Mouse (Mus musculus) limb, embryonic 10.5 days (tissue): ENCODE results near the gene Tsc2. TPM values are rescaled to one million over a fixed set of nuclear protein-coding genes. Genes with fewer than 3 reads are reported as not detected.

Experiments used
- DNase-seq: peaks from one replicate; pipeline ENCODE4 v3.0.0-alpha.2; 2017; ENCODE audit warnings: low spot score
- H3K27ac ChIP-seq: fragments of 300-500 bp; sonication (generic); 2 replicates; pipeline ENCODE4 v1.5.1; 2016; ENCODE audit warnings: mild to moderate bottlenecking
- H3K27me3 ChIP-seq: fragments of 300-500 bp; sonication (generic); 2 replicates; pipeline ENCODE4 v1.6.1; 2016; ENCODE audit warnings: low read depth, mild to moderate bottlenecking; ENCODE audit not compliant: poor library complexity, severe bottlenecking
- H3K36me3 ChIP-seq: fragments of 300-500 bp; sonication (generic); 2 replicates; pipeline ENCODE4 v1.6.1; 2016; ENCODE audit warnings: mild to moderate bottlenecking, moderate library complexity
- H3K4me1 ChIP-seq: fragments of 300-500 bp; sonication (generic); 2 replicates; pipeline ENCODE4 v1.6.1; 2016
- H3K4me3 ChIP-seq: fragments of 300-500 bp; sonication (generic); 2 replicates; pipeline ENCODE4 v1.5.1; 2016; ENCODE audit warnings: mild to moderate bottlenecking, moderate library complexity
- H3K9me3 ChIP-seq: fragments of 300-500 bp; sonication (generic); replicated peaks from 2 replicates; pipeline ENCODE4 v1.6.1; 2016; ENCODE audit warnings: mild to moderate bottlenecking
- WGBS: fragments of 180-500 bp; shearing (Covaris S2); methylation state at CpG from one replicate; pipeline ENCODE4 v1.1.7; 2016; 5-methylcytosine and 5-hydroxymethylcytosine counted together
- polyA plus RNA-seq: library from polyadenylated mRNA; unstranded; fragments of >200 nt; fragmentation: Nextera tagmentation; extraction: Ambion mirVana; gene quantifications from 2 replicates; pipeline ENCODE4 v1.2.1, GENCODE M21; 2016

Tsc2 gene
- polyA plus RNA-seq, 1 experiment from 2014 or later, result 79.5 TPM

DNA sequence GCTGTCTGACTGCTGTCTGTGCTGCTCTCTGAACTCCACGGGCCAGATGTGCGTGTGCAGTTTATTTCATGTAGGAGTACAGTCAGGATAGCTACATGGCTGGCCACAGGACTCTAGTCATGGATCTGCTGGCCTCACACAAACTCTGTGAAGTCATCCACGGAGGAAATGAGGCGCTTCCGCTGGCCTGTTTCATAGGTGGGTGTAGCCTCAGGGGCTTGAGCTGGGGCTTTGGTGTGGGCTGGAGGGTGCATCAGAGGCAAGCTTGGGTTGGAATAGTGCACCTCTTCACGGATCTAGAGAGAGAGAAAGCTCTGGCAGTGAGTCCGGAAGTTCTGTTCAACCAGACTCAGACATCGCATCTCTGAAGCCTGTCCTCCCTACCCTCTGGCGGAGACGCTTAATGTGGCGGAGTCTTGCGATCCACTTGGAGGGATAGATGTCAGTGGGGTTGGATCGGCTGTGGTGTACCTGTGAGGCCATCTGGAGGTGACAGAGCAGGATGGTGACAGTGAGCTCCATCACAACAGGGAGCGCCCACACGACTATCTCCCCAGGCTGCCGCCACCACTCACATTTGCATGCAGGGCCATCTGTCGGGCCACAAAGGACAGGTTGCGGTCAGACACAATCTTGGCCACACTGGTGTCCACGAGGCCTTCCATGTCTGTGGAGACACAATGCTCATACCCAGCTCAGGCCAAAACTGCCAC, 35.8 kb downstream of the Tsc2 start:
- Histone ChIP-seq H3K4me1 (no peaks in the 10 kb centered on the region), H3K36me3 (peaks cover 100% of the 10 kb centered on the region), H3K27me3 (no peaks in the 10 kb centered on the region), H3K4me3 (no peak overlapping the region), H3K9me3 (no peaks in the 10 kb centered on the region), H3K27ac (no peak overlapping the region)
- WGBS, result 91% methylated on average over 19 of the region's 19 CpGs
- DNase-seq, result no peak

DNA sequence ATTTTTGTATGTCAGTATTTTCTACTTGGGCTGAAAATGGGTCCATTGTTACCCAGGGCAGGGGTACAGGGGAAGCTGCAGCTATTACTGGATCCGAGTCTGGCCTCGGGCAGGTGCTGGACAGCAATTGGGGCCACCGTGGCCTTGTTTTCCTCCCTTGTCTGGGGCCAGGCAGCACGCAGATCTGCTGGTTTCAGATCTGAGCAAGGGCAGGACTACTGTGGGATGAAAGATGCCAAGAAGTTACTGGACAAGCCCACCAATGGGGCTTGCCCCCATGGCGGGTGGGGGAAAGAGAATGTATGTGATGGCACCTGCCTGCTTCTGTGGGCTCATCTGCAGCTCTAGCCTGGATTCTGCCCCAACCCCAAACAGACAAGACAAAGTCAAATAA, 36.4 kb downstream of the Tsc2 start:
- no peaks in the 10 kb centered on the region for H3K27me3 ChIP-seq
- no peaks in the 10 kb centered on the region for H3K9me3 ChIP-seq
- no peak overlapping the region for H3K27ac ChIP-seq
- no peak overlapping the region for H3K4me3 ChIP-seq
- no peaks in the 10 kb centered on the region for H3K4me1 ChIP-seq
- H3K36me3 ChIP-seq, result peaks cover 100% of the 10 kb centered on the region
- DNase-seq, result no peak
- WGBS, result 84% methylated on average over 5 of the region's 5 CpGs

DNA sequence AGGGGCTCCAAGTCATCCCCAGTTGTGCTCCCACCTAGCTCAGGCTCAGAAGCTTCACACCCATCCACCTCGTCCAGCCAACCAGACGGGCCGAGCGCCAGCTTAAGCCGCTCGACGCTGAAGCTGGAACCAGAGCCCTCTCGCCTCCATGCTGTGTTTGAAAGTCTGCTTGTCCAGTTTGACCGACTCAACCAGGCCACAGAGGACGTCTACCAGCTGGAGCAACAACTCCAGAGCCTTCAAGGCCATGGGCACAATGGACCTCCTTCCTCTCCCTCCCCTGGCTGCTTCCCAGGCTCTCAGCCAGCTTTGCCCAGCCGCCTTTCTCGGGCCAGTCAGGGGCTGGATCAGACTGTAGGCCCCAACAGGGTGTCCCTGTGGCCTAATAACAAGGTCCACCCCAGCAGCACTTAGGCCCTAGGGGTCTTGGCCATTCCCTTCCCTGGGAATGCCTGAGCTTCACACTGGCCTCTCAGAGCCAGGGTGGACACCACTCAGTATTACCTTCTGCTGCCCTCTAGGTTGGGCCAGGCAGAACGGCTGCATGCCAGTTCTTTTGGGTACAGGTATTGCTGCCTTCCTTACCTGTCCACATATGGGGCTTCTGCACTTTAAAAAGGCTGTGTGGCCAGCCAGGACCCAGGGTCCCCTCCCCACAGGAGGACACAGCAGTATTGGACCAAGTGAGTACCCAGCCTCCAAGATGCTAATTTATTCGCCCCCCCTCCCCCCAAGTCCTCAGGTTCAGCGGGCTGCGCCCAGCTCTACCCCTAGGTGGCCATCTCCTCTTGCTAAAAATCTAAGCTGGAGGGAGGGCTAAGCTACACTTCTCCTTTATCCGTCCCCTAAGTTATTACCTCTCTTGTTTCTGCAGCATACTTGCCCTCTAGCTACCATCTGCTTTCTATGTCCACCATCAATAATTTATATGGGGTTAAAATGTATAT, 37.0 kb downstream of the Tsc2 start:
- peaks cover 100% of the 10 kb centered on the region for H3K36me3 ChIP-seq
- no peaks in the 10 kb centered on the region for H3K9me3 ChIP-seq
- 81% methylated on average over 17 of the region's 17 CpGs for WGBS
- no peak overlapping the region for H3K4me3 ChIP-seq
- H3K27ac ChIP-seq, result no peak overlapping the region
- H3K27me3 ChIP-seq, result no peaks in the 10 kb centered on the region
- no peak for DNase-seq
- H3K4me1 ChIP-seq, result no peaks in the 10 kb centered on the region

DNA sequence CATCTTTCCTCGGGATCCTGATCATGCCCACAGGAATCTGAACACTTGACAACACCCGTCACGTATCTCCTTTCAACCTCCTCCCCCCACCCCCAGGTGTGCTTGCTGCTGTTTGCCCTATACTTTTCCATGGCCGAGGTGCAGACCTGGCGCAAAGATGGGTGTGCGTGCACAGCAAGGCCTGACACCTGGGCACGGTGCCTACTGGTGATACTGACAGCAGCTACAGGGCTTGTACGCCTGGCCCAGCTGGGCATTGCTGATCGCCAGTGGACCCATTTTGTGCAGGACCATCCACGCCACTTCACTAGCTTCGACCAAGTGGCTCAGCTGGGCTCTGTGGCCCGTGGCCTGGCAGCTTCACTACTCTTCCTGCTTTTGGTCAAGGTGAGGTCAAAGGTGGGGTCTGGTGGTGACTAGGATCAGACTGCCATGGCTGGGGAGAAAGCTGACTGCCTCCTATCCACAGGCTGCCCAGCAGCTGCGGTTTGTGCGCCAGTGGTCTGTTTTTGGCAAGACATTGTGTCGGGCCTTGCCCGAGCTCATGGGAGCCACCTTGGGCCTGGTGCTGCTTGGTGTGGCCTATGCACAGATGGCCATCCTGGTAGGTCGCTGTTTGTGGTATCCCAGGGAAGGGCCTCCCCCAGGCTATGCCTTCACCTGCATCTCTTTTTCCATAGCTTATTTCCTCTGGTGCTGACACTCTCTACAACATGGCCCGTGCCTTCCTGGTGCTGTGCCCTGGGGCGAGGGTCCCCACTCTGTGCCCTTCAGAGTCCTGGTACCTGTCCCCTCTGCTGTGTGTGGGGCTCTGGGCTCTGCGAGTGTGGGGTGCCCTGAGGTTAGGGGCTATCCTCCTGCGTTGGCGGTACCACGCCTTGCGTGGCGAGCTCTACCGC, 38.2 kb downstream of the Tsc2 start:
- WGBS, result 92% methylated on average over 26 of the region's 26 CpGs
- no peak overlapping the region; the same call in 1 of the 2 replicates for H3K4me3 ChIP-seq
- no peak overlapping the region for H3K27ac ChIP-seq
- no peaks in the 10 kb centered on the region for H3K27me3 ChIP-seq
- H3K9me3 ChIP-seq, result no peaks in the 10 kb centered on the region
- peaks cover 97% of the 10 kb centered on the region for H3K36me3 ChIP-seq
- H3K4me1 ChIP-seq, result no peaks in the 10 kb centered on the region
- DNase-seq, result no peak

- no peaks in the 10 kb centered on the region for H3K4me1 ChIP-seq
- H3K4me3 ChIP-seq, result no peak overlapping the region
- no peak for DNase-seq
- no peaks in the 10 kb centered on the region for H3K9me3 ChIP-seq
- 88% methylated on average over 5 of the region's 5 CpGs for WGBS
- H3K27me3 ChIP-seq, result no peaks in the 10 kb centered on the region
- no peak overlapping the region for H3K27ac ChIP-seq
- peaks cover 95% of the 10 kb centered on the region for H3K36me3 ChIP-seq
Observed at GRCm38 (mm10) chr17:24593248-24593647, 39.2 kb downstream of the Tsc2 start.

DNA sequence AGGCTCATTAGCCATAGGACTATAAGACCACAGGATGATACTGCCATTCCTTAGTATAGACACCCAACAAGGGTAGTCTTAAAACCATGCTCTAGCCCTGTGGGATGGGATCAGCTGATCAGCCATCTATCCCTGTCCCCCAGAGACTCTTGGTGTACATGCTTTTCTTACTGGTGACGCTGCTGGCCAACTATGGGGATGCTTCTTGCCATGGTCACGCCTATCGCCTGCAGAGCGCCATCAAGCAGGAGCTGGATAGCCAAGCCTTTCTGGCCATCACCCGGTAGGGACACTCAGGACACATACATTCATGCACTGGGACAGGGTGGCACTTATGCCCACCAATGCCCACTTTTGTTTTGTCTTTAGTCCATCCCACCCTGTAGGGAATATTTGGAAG, 40.7 kb downstream of the Tsc2 start:
- Histone ChIP-seq H3K4me1 (no peaks in the 10 kb centered on the region), H3K36me3 (peaks cover 95% of the 10 kb centered on the region), H3K27me3 (no peaks in the 10 kb centered on the region), H3K9me3 (no peaks in the 10 kb centered on the region), H3K4me3 (no peak overlapping the region), H3K27ac (no peak overlapping the region)
- 96% methylated on average over 5 of the region's 5 CpGs for WGBS
- DNase-seq, result no peak

DNA sequence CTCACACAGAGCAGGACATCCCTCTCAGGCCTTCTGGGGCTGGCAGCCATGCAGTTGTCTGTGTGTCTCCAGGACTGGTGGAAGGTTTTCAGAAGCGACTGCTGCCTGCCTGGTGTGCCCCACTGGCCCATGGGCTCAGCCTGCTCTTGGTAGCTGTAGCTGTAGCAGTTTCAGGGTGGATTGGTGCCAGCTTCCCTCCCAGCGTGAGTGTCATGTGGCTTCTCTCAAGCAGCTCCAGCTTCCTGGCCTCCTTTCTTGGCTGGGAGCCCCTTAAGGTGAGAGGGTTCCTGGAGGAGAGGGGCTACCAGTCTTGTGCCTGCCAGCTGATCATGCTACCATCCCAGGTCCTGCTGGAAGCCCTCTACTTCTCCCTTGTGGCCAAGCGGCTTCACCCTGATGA, 41.5 kb downstream of the Tsc2 start:
- Histone ChIP-seq H3K9me3 (no peaks in the 10 kb centered on the region), H3K4me3 (no peak overlapping the region), H3K27me3 (no peaks in the 10 kb centered on the region), H3K27ac (no peak overlapping the region), H3K4me1 (no peaks in the 10 kb centered on the region), H3K36me3 (peaks cover 95% of the 10 kb centered on the region)
- WGBS, result 86% methylated on average over 3 of the region's 3 CpGs
- no peak for DNase-seq

DNA sequence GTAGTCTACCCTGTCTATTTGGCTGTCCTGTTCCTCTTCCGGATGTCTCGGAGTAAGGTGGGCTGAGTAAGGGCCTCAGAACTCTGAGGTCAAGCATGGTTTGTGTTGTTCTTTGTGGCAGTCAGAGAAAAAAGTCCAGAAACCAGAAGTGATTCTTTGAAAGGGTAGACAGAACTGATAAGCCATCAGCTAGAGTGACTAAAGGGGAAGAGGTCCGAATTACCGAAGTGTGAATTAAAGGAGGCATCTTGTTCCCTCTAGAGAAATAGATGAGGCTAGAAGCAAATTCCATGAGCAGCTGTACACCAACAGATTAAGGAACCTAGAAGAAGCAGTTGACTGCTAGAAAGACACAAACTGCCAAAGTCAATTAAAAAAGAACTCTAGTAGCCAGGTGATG, 45.9 kb downstream of the Tsc2 start:
- WGBS, result 97% methylated on average over 4 of the region's 4 CpGs
- Histone ChIP-seq H3K27ac (no peak overlapping the region), H3K27me3 (no peaks in the 10 kb centered on the region)

GRCm38 (mm10) chr17:24584520-24584919, 47.9 kb downstream of the Tsc2 start:
- no peak for DNase-seq
- H3K4me3 ChIP-seq, result no peak overlapping the region
- H3K4me1 ChIP-seq, result no peaks in the 10 kb centered on the region
- no peaks in the 10 kb centered on the region for H3K27me3 ChIP-seq
- H3K9me3 ChIP-seq, result no peaks in the 10 kb centered on the region
- WGBS, result 81% methylated on average over 3 of the region's 3 CpGs
- peaks cover 94% of the 10 kb centered on the region for H3K36me3 ChIP-seq
- H3K27ac ChIP-seq, result no peak overlapping the region

More for the DNA sequence above, 45.9 kb downstream of the Tsc2 start:
- no peaks in the 10 kb centered on the region for H3K9me3 ChIP-seq
- H3K4me3 ChIP-seq, result no peak overlapping the region
- DNase-seq, result no peak
- H3K4me1 ChIP-seq, result no peaks in the 10 kb centered on the region
- peaks cover 91% of the 10 kb centered on the region for H3K36me3 ChIP-seq

DNA sequence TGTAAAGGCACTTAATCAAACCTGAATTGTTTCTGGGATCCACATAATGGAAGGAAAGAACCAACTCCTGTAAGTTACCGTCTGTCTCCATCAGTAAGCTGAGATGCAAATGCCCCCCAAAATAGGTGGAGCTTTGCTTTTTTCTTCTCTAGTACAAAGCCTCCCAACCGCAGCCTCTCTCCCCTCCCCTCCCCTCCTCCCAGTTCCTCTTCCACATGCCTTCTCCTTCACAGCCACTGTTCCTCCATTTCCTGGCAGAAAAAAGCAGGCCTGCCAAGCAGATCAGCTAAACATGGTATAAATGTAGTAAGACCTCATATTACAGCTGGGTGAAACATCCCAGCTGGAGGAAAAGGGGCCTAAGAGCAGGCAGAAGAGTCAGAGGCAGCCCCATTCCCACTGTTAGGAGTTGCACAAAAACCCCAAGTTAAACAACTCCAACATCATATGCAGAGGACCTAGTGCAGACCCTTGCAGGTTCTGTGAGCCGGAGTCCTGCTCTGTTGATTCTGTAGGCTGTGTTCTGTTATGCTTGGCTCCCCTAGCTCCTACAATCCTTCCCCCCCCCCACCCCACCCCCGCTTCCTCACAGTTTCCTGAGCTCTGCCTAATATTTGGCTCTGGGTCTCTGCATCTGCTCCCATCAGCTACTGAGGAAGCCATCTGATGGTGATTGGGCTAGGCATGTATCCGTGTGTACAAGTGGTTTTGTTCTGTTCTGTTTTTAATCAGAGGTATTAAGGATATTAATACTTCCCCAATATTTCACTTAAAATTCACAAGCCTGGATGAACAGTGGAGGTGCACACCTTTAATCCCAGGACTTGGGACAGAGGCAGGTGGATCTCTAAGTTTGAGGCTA, 48.6 kb downstream of the Tsc2 start:
- no peak for DNase-seq
- H3K27ac ChIP-seq, result no peak overlapping the region
- WGBS, result 76% methylated on average over 5 of the region's 5 CpGs
- H3K9me3 ChIP-seq, result no peaks in the 10 kb centered on the region
- H3K27me3 ChIP-seq, result no peaks in the 10 kb centered on the region
- no peaks in the 10 kb centered on the region for H3K4me1 ChIP-seq
- H3K4me3 ChIP-seq, result no peak overlapping the region
- H3K36me3 ChIP-seq, result peaks cover 96% of the 10 kb centered on the region

GRCm38 (mm10) chr17:24580287-24580686, 52.1 kb downstream of the Tsc2 start:
- H3K9me3 ChIP-seq, result no peaks in the 10 kb centered on the region
- no peaks in the 10 kb centered on the region for H3K4me1 ChIP-seq
- DNase-seq, result no peak
- 90% methylated on average over 2 of the region's 2 CpGs for WGBS
- no peak overlapping the region for H3K27ac ChIP-seq
- peaks cover 96% of the 10 kb centered on the region for H3K36me3 ChIP-seq
- H3K27me3 ChIP-seq, result no peaks in the 10 kb centered on the region
- no peak overlapping the region for H3K4me3 ChIP-seq

DNA sequence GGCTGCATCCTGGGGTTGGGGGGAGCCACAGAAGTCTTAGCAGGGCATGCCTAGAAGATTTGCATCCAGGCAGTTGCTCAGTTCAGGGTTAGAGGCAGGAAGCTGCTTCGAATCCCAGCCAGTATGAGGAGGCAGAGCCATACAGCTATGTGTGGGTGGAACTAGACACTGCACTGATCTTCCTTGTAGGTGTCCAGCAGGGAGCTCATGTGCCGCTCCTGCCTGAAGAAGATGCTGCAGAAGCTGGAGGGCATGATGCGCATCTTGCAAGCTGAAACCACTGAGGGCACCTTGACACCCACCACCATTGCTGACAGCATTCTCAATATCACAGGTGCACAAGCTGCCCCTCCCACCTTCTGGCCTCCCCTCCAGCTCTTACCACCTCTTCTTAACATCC, 52.9 kb downstream of the Tsc2 start:
- no peak for DNase-seq
- H3K27me3 ChIP-seq, result no peaks in the 10 kb centered on the region
- no peaks in the 10 kb centered on the region for H3K4me1 ChIP-seq
- H3K4me3 ChIP-seq, result no peak overlapping the region
- H3K36me3 ChIP-seq, result peaks cover 98% of the 10 kb centered on the region
- no peaks in the 10 kb centered on the region for H3K9me3 ChIP-seq
- H3K27ac ChIP-seq, result no peak overlapping the region
- WGBS, result 97% methylated on average over 3 of the region's 3 CpGs
